Mouse (Mus musculus): ENCODE measurements around the gene Ctps.
A peak's percentile ranks its signal among the peaks of the same experiment; 100 is the strongest.
"Not testable (repeated sequence)": the region's sequence is repeated elsewhere in the genome, so short reads cannot be mapped to it uniquely, and the experiment has no call there.

Gene Ctps

GRCm38 (mm10) chr4:120569486-120570437 lies at the start of gene Ctps:
TSS of gene Ctps (minus strand) at chr4:120570276.
- peak; percentile 87 to 89 for DNase-seq (ENCODE audit: low spot score in 2 of 2)

GRCm38 (mm10) chr4:120616199-120617025 lies 46.3 kb upstream of the Ctps start:
- DNase-seq (ENCODE audit: low spot score in 2 of 2): no peak

DNA sequence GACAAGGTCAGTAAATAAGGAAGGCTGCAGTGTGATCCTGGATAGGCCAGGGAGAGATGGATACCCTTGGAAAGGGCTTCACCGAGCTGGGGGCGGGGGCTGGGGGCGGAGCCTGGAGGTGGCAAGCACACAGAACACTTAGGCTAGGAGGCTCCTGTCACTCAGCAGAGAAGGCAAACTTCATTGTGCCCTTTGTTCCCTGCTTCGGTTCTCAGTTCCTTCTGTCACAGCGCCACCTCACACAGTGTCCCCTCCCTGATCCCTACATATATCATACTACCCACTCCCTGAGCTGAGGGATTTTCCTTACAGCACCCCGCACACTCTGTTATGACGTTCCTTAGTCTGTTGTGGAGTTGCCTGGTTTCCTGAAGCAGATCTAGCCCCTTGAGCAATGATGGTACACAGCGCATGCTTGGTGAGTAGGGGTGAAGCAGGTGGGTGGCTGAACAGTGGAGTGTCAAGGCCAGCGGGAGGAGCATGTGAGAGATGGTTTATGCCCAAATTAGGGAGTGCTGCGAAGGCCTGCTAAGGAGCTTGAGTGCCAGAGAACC lies 45.5 kb upstream of the Ctps start:
- no peak for DNase-seq (ENCODE audit: low spot score in 2 of 2)

DNA sequence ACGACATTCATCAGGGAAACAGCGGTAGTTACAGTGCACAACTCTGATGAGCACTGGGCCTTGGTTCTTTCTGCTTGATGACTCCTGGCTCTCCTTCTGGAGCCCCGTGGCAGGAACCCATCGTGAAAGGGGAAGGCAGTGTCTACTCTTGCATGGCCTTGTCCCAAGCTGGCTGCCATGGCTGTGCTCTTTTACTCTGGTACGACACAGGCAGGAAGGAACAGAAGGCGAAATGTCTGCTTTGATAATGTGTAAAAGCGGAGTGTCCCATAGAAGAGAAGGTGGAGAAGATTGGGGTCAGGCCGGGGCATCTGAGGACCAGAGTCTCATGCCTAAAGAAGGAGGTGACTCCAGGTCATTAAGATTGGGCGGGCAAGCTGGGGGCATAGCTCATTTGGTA lies 44.6 kb upstream of the Ctps start:
- DNase-seq (ENCODE audit: low spot score in 2 of 2): no peak

DNA sequence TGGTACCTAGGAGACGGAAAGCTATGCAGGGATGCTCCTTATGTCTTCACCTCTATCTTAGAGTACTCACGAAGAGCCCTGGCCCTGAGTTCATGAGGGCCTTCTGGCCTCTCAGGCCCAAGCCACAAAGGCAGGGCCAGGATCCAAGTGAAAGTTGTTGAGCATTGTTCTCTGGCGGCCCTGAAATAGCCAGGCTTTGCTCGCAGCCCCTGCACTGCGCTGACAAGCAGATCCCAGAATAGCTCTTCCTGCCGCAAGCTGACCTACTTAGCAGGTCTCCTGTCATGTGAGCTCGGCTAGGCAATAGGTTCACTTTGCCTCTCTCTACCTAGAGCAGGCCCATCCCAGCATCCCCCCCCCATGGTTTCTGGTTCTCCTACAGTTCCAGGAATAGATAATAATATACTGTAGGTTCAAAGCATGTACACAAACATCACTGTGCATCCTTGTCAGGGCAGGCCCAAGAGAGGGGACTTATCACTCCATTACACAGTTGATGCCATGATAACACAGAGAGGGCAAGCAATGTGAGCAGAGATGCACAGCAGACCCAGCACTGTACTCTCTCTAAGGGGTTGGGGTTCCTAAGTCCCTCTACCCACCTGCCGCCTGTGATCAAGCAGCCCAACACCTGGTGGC lies 43.7 kb upstream of the Ctps start:
- peak in 1 of 2 experiments; percentile 53 for DNase-seq (ENCODE audit: low spot score in 2 of 2)

GRCm38 (mm10) chr4:120612304-120613080 lies 42.4 kb upstream of the Ctps start:
- no peak for DNase-seq (ENCODE audit: low spot score in 2 of 2)

DNA sequence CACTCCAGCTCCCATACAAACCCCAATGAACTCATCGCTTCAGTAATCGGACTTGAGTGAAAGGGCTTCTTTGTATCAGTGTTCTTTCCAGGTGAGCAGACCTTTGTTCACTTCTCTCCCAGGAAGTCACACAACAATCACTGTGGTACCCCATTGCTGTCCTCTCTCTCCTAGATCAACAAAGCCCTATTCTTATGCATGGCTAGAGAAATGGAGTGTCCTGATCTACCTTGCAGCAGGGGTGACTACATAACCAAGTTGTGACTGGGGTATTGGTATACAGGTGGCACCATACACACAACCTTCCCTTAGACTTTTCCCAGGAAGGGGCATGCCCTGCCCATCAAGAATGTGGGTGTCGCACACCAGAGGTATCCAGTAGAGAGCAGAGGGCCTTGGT lies 40.9 kb upstream of the Ctps start:
- DNase-seq (ENCODE audit: low spot score in 2 of 2): no peak

DNA sequence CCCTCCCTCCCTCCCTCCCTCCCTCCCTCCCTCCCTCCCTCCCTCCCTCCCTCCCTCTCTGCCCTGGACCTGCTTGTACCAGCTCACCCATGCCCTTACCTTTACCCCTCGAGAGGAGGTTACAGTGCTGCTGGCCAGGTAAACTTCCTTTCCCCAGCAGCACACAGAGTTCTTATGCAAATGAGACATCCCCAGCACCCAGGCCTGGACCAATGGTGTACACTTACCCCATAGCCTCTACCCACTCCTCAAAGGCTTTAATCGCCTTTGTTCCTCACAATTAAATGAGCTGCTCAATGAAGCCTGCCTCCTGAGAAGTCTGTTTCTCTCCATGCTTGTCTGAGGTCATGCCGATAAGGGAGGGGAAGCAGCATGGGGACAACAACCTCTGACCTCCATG lies 36.9 kb upstream of the Ctps start:
- no peak for DNase-seq (ENCODE audit: low spot score in 2 of 2)

- DNase-seq (ENCODE audit: low spot score in 2 of 2): no peak
Observed at GRCm38 (mm10) chr4:120602669-120603068, 32.6 kb upstream of the Ctps start.

DNA sequence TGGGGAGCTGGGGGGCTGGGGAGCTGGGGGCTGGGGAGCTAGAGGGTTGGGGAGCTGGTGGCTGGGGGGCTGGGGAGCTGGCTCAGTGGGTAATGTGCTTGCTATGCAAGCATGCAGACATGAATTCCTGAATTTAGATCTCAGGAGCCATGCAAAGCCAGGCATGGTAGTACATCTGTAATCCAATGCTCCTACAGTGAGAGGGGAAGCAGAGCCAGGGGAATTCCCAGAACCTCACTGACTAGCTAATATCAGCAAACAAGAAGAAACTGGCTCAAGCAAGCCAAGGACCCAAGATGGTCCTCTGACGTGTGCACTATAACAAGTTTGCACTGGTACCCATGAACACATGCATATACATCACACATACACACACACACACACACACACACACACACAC lies 31.7 kb upstream of the Ctps start:
- no peak for DNase-seq (ENCODE audit: low spot score in 2 of 2)

DNA sequence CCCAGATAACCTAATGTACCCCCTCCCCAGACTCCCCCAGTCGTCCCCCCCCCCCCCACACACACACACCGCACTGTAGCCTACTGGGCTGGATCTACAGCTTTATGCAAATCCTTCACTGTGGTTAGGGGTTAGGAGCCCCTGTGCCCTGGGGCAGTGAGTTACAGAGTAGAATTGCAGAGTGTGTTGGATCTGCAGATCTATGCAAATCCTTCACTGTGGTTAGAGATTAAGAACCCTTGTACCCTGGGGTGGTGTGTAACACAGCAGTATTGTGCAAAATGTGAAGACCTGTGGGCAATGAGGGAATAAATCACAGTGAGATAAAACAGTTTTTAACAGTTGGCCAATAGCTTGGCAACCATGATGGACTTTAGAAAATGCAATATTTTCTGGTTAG lies 28.8 kb upstream of the Ctps start:
- DNase-seq (ENCODE audit: low spot score in 2 of 2): no peak

DNA sequence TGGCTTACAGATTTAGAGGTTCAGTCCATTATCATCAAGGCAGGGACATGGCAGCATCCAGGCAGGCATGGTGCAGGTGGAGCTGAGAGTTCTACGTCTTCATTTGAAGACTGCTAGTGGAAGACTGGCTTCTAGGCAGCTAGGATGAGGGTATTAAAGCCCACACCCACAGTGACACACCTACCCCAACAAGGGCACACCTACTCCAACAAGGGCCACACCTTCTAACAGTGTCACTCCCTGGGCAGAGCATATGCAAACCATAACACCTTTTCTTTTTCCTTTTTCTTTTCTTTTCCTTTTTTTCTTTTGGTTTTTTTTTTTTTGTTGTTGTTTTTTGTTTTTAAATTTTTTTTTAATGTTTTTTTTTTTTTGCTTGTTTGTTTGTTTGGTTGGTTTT lies 26.1 kb upstream of the Ctps start:
- not testable (repeated sequence) for DNase-seq (ENCODE audit: low spot score in 2 of 2)

DNA sequence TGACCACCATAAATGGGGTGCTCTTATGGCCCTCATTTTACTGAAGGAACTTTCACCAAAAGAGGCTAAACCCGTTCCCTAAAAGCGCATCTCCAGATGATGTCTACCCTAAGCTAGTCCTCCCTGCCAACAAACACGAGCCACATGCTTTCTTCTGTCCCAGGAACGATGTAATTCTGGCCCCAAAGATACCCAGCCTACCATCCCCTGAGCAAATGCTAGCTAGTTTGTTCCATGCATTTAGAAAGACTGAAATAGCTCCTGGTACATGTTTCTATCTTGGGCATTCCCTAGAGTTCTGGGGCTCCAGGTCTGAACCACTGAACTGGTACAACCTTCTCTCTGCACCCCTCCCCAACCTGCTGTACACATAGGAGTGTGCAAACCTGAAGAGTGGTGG lies 20.9 kb upstream of the Ctps start:
- no peak for DNase-seq (ENCODE audit: low spot score in 2 of 2)

DNA sequence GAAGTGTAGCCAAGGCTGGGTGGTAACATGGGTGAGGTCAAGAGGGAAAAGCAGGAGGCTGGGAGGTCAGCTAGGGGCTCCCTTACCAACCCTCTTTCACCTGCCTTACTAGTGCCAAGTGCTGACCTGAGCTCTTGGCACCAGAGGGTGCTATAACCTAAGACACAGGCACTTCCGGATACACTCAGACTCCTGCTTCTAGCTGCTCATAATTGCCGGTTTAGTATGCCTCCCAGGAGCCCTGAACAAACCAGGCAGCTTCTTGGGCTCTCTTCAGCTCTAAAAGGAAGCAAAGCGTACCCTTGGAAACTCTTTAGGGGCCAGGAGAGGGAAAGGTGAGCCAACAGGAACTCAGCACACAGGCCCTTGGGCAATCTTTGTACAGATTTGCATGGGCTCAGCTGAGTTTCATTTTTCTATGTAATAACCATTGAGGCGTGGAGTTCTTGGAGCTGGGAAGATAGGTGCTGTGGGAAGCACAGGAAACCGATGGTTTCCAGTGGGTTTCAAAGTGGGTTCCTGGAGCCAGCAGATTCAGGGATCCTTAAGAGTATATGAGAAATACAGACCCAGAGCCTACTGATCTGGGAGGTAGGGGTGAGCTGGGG lies 19.8 kb upstream of the Ctps start:
- peak; percentile 47 to 51 for DNase-seq (ENCODE audit: low spot score in 2 of 2)

DNA sequence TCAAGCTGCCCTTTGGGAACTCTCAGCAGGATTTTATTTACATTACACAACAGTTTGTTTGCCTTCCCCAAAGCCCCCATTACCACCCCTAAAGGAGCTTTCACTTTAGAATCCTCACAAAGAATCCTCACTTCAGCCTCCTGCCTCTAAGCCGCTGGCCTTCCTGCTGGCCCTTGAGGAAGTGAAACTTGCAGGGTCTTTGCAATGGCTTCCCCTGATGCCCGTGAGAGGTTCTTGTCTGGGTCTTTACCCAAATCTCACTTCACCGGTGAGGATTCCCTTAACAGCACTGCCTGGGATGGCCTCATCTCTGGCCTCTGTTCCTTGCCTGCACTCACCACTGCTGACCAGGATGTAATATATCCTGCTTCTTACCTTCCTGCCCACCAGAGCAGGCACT lies 19.0 kb upstream of the Ctps start:
- DNase-seq (ENCODE audit: low spot score in 2 of 2): no peak

GRCm38 (mm10) chr4:120588445-120588844 lies 18.4 kb upstream of the Ctps start, which contains the start of gene Gm8439:
TSS of gene Gm8439 (plus strand) at chr4:120588745.
- no peak for DNase-seq (ENCODE audit: low spot score in 2 of 2)

GRCm38 (mm10) chr4:120586986-120587385 lies 16.9 kb upstream of the Ctps start:
- DNase-seq (ENCODE audit: low spot score in 2 of 2): no peak

DNA sequence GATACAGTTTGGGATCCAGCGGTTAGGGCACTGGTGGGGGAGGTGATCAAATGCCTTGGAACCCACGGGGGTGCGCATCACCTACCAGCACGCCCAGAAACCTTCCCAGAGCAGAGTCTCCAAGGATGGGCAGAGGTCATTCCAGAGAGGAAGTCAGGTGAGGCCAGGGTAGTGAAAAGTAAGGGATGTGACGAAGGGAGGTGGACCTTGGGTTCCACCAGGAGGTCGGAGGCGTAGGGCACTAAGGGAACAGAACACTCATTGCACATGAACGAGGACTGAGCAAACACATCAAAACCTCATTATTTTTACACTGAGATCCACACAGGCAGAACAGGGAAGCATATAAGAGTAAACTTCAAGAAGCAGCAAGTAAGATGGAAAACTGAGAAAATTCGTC lies 11.6 kb upstream of the Ctps start:
- DNase-seq (ENCODE audit: low spot score in 2 of 2): no peak

GRCm38 (mm10) chr4:120580894-120581293 lies 10.8 kb upstream of the Ctps start:
- DNase-seq (ENCODE audit: low spot score in 2 of 2): no peak

DNA sequence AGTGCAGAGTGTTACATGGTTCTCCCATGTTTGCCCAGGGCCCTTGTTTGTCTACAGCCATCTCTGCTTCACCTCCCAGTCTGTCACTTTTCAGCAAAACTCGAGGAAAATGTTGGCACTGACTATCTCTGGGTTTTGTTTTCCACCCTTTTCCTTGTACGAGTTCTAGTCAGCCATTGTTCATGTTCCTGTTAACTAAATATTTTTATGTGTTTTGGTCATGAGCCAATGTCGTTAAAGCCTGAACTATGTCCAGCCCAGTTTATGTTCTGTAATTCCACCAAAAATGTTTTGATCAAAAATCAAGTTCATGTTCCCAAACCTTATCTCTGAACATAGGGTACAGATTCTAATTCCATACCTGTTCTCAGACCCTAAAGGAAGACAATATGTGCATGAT lies 1.6 kb upstream of the Ctps start:
- DNase-seq (ENCODE audit: low spot score in 2 of 2): no peak

DNA sequence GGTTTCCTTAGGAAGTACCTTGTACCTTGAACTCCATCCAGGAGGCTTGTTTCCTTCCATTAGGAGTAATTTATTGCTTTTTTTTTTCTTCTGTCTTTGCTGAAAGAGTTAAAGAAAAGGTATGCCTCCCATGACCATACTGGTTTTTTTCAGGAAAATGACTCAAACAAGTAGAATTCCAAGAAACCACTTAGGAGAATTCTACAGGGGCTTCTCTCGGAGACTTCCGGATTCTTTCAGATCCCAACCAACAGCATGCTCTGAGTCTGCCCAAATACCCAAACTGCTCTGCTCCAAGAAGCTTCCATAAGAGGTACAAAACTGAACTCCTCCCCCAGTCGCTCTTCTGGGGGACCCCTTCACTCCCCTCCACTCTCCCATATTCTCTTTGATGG lies 991 bp upstream of the Ctps start:
- DNase-seq (ENCODE audit: low spot score in 2 of 2): no peak
